Mouse (Mus musculus): ENCODE results near the gene Exoc6b.

GRCm38 (mm10) chr6:84806132-84806730 is 263.1 kb downstream of the Exoc6b start:
- TF ChIP-seq CTCF (IDR thresholded peaks at IDR 0.05; ENCODE audit: control insufficient read depth, insufficient read depth, insufficient read length): no peak
- no peak for TF ChIP-seq MAX (IDR thresholded peaks at IDR 0.05)
- no peak for TF ChIP-seq CEBPB (IDR thresholded peaks at IDR 0.05; ENCODE audit: low read depth)
- TF ChIP-seq MYOD1 (IDR thresholded peaks at IDR 0.05; ENCODE audit: control insufficient read depth, insufficient read length, low read depth): no peak
- TF ChIP-seq USF1 (IDR thresholded peaks at IDR 0.05; ENCODE audit: low read depth): no peak
- no peak for TF ChIP-seq MYOG (IDR thresholded peaks at IDR 0.05; ENCODE audit: control insufficient read depth, extremely low read depth, insufficient read length)
- no peak for TF ChIP-seq FOSL1 (IDR thresholded peaks at IDR 0.05; ENCODE audit: insufficient read depth, low read length, poor library complexity, severe bottlenecking)
